Mouse (Mus musculus) adipocyte (in vitro differentiated cells): ENCODE results near the gene Pawr.
"Not testable (repeated sequence)": the region's sequence is repeated elsewhere in the genome, so short reads cannot be mapped to it uniquely, and the experiment has no call there.

Source experiments
- DNase-seq: peaks from one replicate; pipeline ENCODE4 v3.0.0-alpha.2; 2016; ENCODE audit warnings: low spot score

The Pawr gene

DNA sequence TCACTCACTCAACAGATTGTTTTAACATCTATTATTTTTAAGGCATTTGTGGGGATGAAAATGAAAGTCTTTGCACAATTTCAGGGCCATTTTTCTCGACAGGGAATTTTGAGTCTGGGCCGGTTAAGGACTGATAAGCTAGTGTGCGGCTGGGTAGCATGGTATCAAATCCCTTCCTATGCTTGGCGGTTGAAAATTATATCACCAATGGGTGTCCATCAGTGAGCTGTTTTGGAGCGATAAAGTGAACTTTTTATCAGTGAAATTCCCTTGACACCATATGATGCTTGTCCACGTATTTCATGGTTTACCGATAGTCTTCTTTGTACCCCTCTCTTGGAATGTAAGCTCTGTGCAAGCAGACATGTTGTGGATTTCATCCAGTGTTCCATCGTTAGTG, 17.5 kb upstream of the Pawr start:
- no peak for DNase-seq

DNA sequence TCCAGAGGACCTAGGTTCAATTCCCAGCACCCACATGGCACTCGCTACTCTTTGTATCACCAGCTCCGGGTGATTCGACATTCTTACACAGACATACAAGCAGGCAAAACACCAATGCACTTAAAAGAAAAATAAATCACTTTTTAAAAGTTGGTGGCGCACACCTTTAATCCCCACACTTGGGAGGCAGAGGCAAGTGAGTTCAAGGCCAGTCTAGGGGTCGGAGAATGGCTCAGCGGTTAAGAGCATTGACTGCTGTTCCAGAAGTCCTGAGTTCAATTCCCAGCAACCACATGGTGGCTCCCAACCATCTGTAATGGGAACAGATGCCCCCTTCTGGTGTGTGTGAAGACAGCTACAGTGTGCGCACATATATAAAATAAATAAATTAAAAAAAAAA, 16.7 kb upstream of the Pawr start:
- no peak for DNase-seq

DNA sequence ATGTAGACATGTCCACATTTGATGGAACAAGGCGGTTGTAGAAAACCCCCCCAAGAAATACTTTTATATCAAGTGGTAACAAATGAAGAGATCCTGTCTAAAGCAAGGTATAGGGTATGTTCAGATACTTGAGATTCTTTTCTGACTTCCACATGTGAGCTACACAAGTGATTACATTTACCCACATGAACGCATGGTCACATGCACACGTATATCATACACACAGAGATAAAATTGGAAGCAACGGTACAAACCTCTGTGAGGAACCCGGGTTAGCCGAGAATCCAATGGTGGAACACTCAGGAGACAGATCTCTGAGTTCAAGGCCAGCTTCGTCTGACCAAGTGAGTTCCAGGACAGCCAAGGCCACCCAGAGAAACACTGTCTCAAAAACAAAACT, 3.6 kb upstream of the Pawr start:
- no peak for DNase-seq

DNA sequence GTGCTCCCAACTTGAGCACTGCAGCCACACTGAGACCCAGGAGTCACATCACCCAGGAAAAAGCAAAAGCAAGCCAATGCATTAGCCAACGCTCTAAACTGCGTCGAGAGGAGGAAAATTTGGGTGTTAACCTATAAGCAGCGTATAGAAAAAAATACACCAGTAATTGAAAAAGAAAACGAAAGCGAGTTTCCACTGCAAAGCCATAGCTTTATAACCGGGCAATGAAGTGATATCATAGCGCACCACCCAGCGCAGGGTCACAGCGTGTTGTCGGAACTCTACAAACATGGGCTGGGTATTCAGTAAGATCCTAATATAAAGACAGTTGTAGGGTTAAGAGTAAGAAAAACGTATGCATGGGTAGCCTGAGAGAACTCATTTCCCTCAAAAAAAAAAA, 2.9 kb upstream of the Pawr start:
- DNase-seq, result no peak

DNA sequence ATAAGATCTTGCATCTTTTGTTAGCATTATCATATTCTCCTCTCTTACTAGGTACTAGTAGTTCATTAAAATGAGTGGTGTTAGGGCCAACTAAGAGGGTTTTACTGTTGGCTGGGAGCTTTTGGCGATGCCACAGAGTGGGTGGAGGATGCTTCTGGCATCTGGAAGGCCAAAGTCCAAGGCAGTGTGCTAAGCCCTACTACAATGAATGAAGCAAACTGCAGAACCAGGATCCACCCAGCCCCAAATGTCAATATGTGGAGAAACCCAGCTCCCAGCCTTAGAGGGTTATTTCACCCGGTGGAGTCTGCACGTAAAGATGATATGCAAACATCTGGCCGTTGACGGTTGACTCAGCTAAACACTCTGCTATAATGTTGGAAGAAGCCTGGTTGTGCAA, 2.1 kb upstream of the Pawr start:
- DNase-seq, result no peak

DNA sequence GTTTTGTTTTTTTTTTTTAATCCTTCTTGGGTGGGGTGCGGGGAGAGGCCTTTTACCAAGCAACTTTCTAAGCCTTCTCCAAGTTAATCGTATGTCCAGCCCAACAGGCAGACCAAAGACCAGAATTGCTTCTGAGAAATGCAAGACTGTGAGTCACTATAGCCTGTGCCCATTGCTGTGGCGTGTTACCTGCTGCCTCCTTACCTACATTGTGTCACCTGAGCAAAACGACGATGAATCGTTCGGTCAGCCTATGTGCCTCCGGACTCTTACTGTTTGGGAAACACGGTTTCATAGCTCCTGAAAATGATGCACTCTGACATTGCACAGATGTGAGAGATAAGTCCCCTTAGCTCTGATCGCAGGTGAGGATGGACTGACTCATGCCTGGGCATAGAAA, 957 bp upstream of the Pawr start:
- no peak for DNase-seq

DNA sequence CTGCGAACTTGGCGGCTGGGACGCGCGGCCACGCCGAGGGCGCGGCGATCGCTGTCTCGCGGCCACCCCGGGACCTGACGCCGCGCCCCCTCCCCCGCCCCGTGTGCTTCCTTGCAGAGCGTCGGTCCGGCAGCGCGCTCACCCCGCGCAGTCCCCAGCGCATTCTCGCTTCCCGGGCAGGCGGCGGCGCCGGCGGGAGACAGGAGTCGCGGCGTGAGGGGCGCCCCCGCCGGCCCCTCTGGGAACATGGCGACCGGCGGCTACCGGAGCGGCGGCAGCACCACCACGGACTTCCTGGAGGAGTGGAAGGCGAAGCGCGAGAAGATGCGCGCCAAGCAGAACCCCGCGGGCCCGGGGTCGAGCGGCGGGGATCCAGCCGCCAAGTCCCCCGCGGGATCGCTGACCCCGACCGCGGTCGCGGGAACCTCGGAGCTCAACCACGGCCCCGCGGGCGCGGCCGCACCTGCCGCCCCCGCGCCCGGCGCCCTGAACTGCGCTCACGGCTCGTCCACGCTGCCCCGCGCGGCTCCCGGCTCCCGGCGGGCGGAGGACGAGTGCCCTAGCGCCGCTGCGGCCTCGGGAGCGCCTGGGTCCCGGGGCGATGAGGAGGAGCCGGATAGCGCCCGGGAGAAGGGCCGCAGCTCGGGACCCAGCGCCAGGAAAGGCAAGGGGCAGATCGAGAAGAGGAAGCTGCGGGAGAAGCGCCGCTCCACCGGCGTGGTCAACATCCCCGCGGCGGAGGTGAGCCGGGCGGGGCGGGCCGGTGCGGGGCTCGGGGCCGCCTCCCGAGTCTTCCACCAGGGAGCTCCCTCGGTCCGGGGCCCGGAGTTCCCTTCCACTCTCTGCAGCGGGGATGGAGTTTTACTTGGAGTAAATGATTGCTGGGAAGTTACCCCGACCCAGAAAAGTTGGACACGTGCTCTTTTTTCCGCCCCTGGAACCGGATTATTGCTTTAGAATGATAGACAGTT, 935 bp downstream of the Pawr start:
- DNase-seq, result peak; percentile 55

DNA sequence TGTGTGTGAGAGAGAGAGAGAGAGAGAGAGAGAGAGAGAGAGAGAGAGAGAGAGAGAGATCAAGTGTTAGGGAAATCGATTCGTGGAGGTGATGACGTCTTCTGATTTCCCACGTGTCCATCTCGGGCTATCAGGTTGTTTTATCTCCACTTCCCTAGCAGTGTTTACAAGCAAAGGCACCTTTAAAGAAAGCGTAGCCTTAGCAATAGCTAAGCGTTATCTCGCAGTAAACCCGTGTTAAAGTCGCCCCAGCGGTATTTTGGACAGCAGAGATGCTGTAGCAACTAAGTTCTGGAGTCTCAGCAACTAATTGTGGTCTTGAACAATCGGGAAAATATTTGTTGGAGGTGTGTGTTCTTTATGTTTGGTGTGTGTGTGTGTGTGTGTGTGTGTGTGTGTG, 1.7 kb downstream of the Pawr start:
- no peak for DNase-seq

DNA sequence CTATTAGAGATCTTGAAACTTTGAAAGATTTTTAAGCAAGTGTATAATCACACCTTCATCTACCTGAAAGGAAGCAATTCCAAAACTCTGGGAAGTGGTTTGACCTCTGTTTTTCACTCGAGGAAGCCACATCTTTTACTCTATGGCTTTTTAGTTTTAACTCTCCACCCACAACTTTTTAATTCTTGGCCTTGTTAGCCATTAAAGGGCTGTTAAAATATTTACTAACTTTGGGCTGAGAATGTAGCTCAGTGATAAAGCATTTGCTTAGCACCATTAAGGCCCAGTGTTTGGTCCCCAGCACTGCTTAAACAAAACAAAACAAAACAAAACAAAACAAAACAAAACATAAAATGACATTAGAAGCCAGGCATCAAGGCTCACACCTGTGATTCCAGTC, 2.2 kb downstream of the Pawr start:
- DNase-seq, result no peak

DNA sequence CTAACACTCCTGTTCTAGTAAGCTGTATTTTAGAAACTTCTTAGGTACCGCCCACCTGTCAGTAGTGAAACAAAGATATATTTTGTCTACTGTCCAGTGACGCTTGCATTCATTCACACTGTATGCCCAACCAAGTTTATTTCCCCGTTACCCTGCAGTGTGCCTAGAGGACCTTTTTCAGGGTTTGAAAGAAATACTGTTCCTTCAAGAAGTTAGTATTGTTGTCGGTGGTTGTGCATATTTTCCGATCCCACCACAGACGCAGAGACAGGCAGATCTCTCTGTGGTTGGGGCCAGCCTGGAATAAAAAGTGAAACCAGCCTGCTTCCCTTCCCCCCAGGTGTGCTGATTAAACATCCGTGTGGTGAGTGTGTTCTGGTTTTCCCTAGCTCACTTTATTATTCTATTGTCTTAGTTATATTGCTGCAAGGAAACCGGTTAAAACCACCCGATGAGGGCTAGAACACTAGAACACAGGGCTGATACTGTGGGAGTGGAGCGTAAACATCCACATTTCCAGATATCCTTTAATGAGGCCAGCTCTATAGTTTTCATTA, 3.9 kb downstream of the Pawr start:
- DNase-seq, result no peak

DNA sequence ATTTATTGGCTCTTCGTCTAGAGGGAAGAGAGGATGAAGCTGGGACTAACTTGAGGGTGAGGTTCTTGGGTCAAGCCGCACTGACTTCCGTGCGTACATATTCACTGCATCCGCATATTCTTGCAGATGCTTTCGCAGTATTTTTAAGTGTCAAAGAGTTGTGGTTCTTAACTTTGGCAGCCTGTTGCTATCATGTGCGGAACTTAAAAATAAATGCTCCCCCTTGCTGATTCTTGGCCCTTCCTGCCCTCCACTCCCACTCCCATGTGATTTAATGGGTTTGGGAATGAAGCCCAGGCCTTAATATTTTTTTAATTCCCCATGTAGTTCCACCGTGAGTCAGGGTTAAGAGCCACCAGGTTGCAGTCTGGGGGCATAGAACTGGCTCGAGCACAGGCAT, 4.7 kb downstream of the Pawr start:
- DNase-seq, result no peak

DNA sequence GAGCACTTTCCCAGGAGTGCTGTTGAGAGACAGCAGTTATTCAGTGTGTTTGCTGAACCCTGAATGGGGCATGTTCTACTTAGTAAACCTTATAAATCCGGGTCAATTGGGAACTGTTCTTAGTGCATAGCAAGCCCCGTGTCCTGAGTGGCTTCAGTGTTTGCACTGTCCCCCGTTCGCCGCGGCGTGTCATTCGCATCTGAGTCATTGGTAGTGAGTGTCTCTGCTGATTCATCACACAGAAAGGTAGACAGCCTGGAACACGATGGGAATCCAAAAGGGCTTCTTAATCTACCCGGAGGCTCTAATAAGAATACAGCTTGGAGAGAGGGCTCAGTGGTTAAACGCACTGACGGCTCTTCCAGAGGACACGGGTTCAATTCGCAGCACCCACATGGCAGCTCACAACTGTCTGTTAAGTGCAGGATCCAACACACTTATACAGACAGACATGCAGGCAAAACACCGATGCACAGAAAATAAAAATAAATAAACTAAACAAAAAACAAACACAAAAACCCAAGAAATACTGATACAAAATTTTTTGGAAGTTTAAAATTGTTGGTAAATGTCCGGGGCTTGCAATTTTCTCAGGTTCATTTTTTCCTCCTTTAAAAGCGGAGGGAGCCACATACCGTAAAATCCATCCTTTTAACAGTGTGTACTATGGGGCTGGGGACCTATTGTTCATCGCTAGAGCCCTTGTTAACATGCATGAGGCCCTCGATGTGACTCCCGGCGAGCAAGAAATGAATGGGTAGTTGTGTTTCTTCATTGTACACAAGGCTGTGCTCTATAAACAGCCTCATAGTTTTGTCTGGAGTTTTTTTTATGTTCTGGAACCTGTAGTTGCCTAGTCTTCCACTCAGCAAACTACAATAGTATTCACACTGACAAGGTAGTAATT, 6.4 kb downstream of the Pawr start:
- no peak for DNase-seq

DNA sequence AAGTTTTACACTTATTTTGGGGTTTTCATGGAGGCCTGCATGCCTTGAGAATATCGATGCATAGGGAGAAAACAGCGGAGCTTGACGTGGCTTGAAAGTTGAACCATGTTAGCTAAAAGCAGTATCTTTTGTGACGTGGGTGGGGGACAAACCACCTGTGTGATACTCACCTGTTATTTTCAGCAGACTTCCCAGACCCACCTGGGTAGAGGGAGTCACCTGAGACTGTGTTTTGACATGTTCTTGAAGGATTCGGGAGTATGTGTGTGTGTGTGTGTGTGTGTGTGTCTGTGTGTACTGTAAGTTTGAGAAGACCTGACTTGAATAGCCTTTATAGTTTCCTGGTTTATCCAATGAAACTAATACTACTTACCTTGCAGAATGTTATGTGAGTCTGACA, 7.2 kb downstream of the Pawr start:
- DNase-seq, result no peak

DNA sequence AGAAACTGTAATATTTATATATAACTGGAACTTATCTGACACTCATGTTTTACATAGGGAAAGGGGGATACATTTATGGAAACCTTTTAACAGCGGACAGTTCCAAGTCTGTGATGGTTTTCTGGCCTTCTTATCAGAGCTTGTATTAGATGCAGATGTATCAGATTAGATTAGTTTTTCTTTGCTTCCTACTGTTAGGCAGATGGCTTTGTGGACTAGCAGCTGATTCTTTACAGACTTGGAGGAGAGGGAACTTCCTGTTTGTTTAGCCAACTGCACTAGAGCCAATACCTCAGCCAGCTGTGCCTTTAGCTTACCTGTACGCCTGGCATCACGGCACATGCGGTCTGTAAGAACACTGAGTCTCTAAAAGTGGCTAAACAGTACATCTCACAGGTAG, 8.0 kb downstream of the Pawr start:
- DNase-seq, result no peak

DNA sequence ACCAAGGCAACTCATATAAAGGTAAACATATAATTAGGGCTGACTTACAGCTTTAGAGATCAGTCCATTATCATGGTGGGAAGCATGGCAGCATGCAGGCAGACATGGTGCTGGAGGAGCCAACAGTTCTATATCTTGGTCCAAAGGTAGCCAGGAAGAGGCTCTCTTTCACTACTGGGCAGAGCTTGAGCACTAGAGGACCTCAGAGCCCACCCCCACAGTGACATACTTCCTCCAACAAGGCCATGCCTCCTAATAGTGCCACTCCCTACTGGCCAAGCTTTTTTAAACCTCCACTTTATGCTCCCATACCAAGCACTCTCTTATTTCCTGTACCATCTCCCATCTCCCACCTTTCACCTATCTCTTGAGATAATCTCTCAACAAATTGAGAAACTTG, 11.8 kb downstream of the Pawr start:
- DNase-seq, result no peak

DNA sequence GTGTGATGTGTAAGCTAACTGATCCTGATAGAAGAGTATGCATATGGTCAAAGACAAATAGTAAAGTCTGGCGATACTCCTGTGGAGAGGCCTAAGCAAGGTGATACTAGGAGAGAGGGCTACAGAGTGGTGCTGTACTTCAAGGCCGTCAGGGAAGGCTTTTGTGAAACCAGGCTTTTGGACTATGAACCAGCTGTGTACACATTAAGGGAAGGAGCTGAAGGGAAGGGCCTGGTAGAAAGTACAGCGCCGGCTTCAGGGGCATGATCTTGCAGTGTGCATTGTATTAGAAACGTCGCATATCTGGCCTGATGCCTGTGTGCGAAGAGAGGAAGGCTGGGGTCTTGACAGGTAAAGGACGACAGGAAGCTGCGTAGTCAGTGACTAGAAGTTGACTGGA, 13.2 kb downstream of the Pawr start:
- DNase-seq, result no peak

DNA sequence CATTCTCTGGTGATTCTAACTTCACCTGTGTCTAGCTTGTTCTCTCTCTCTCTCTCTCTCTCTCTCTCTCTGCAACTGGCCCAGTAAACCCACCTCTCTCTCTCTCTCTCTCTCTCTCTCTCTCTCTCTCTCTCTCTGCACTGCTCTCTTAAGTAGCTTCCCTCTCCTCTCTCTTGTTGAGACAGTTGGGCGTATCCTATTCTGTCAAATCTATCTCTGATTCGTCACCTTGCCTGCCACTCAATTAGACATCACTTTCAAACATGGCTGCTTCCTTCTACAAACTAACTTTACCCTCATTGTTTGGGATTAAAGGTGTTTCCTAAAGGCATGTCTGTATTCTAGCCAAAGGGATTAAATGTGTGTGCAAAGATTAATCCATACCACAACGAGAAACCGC, 14.4 kb downstream of the Pawr start:
- DNase-seq, result not testable (repeated sequence)

DNA sequence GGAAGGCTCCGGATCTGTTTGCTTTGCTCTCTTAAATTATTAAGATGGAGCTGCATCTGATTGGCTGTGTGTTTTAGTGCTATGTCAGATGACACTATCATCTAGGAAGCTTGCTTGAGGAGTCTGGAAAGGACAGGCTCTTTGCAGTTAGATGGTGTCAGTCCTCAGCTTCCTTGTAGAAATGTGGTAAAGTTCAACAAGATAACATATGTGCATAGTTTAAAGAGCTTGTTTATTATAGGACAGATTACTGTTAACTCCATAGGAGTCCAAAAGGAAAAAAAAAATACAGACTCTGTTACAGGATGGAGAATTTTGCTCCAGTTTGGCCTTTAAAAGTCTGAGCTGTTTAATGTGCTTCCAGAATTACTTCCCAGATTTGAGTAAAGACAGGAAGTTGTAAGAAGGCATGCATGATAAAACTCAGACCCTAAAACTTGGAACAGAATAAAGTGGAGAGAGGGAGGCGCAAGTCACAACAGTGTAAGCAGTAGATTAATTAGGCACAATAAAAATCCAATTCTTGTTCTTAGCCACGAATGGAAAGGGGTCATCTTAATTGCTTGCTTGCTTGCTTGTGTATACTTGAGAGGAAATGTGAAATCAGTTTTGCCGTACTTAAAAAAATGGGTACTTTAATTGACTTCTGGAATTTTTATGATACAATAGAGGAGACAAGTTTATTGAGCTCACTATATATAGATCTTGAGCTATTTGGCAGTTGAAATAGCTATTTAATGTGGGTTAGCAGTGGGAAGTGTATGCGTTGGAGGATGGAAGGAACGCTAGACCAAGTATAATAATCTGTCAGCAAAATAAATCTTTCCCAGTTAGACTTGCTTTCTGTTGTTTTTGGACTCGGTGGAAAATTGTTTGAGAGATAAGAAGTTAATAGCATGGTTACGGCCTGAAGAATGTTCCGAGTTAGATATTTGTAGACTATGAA, 18.5 kb downstream of the Pawr start:
- DNase-seq, result peak; percentile 9

DNA sequence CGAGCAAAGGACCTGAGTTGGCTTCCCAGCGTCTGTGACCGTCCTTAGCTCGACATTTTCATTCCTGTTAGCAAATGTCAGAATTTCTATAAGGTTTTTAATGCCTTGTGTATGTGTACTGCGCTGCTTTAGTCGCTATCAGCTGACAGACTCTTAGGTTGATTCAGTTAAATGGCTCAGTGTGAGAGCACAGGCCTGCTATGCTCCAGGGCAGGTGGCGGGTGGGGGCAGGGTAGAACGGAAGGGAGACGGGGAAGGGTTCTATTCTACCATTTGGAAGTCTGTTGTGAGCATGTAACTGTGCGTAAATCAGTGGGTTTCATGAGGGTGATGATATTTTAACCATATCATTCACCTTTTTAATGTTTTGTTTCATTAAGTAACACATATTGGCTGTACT, 21.0 kb downstream of the Pawr start:
- DNase-seq, result no peak

DNA sequence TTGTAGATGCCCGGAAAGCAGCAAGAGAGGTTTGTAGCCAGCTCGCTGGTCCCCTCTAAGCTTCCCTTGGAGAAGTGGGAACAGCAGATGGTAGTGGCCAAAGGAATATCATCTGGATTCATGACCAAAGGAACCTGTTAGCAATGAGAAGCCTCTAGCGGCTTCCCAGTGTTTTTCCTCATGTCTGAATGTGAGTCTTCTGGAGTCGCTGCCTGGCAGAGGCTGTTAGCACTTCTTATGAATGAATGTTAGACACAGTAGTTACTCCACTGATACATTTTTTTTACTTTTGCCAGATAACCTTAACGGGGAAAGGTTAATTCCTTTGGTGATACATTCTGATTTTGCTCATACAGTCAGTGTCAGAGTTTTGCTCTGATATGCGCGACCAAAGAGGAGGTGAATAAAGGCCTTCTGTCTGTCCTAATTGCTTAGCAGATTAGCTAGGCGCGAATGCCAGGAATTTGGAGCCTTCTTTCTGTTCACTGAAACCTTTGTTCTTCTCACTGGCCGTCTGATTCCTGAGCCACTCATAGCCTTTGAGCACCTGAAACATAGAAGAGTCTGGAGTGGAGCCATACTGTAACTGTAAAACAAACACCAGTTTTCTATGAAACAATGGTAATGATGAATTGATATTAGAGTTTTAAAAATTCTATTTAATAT, 22.9 kb downstream of the Pawr start:
- DNase-seq, result no peak

DNA sequence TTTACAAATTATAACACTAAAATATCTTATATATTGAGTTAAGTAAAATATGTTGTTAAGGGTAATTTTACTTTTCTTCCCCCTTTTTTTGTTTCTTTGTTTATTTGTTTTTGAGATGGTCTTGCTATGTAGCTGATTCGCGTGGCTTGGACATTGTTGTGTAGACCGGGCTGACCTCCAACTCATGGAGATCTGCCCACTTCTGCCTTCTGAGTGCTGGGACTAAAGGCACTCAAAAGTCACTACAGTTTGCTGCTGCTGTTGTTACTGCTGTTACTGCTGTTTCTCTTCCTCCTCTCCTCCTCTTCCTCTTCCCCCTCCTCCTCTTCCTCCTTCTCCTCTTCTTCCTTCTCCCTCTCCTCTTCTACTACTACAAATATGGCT, 23.5 kb downstream of the Pawr start:
- peak; percentile 24 for DNase-seq
